Mouse (Mus musculus): ENCODE measurements around the gene Megf11.

Gene Megf11

DNA sequence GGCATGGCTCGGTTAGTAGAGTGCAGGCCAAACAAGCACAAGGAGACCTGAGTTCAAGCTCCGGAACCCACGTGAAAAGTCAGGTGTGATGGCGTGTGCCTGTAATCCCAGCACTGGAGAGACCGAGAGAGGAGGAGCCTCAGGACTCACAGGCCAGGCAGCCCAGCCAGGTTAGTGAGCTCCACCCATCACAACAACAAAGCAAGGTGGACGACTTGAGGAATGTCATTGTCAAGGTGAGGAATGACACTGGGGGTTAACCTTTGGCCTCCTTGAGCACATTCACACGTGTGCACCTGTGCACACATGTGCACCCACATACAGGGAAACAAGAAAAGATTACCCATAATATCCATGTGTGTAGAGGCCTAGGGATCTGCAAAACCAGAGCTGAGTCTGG, 54.7 kb downstream of the Megf11 start:
- CTCF ChIA-PET = no interaction called here
- POLR2A ChIA-PET = interaction anchor here in 3 of 4 experiments (0.6 to 1.0 kb wide), 3 partner anchors 12 to 75 kb away, joined by 3 to 4 read pairs (median 4); no protein-coding TSS in a partner anchor

DNA sequence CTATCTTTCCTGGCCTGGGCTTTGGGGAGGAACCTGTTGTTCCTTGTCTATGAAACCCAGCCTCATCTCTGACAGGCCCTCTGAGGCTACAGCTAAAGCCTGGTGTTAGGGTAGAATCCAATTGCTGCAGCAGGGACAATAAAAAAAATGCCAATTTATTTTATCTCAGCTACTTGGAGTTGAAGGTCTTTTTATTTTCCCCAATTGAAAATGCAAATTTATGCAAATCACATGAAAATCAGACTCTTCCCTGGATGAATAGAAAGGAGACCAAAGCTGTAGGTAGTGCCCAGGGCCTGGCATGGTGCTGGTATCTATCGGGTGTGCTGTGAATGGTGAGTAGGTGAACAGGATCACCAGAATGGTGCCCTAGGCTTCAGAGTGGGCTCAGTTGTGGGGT, 60.6 kb downstream of the Megf11 start:
- POLR2A ChIA-PET = interaction anchor here in 1 of 4 experiments (0.6 to 1.8 kb wide), 2 partner anchors 9 to 428 kb away, joined by 3 to 5 read pairs; no protein-coding TSS in a partner anchor
- CTCF ChIA-PET = interaction anchor here in 1 of 4 experiments (0.5 kb wide), 1 partner anchor 167 kb away, joined by 4 read pairs; no protein-coding TSS in a partner anchor

GRCm38 (mm10) chr9:64447070-64447469, 61.6 kb downstream of the Megf11 start:
- CTCF ChIA-PET = interaction anchor here in 3 of 4 experiments (0.7 to 1.1 kb wide), 5 partner anchors 31 to 575 kb away, joined by 3 to 14 read pairs (median 5); no protein-coding TSS in a partner anchor

DNA sequence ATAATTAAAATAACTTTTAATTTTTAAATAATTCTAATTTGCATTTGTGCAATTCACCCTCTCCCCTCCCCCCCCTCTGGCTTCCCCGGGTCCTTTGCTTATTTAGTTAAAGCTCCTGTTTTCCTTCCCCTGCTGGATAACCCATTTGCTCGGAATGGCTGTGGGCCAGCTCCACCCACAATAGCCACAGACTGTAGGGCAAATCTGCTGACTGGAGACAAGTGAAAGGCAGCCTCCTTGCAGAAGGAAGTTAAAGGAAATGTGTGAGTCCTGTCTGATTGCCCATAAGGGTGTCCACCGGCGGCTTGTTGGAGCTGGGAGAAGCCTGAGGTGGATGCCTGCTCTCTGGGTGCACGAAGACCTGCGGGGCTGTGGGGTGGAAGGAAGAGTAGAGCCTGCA, 62.1 kb downstream of the Megf11 start:
- ChIA-PET CTCF (interaction anchor here in 3 of 4 experiments (0.6 to 1.1 kb wide), 6 partner anchors 11 to 575 kb away, joined by 3 to 14 read pairs (median 6); no protein-coding TSS in a partner anchor), POLR2A (interaction anchor here in 2 of 4 experiments (1.1 to 1.8 kb wide), 4 partner anchors 8 to 47 kb away, joined by 3 to 5 read pairs (median 4); no protein-coding TSS in a partner anchor)

More at GRCm38 (mm10) chr9:64447070-64447469, 61.6 kb downstream of the Megf11 start:
- POLR2A ChIA-PET = interaction anchor here in 2 of 4 experiments (1.1 to 1.8 kb wide), 4 partner anchors 8 to 47 kb away, joined by 3 to 5 read pairs (median 4); no protein-coding TSS in a partner anchor

- ChIA-PET CTCF (interaction anchor here in 1 of 4 experiments (0.6 kb wide), 1 partner anchor 189 kb away, joined by 4 read pairs; no protein-coding TSS in a partner anchor), POLR2A (interaction anchor here in 2 of 4 experiments (0.8 to 1.8 kb wide), 9 partner anchors 9 to 171 kb away, joined by 3 to 9 read pairs (median 4); partner anchors contain the start of gene Tipin (in 1 of the 2))
Measured at GRCm38 (mm10) chr9:64452769-64453168, 67.3 kb downstream of the Megf11 start.

- POLR2A ChIA-PET = interaction anchor here in 3 of 4 experiments (0.7 to 1.8 kb wide), 7 partner anchors 8 to 100 kb away, joined by 3 to 9 read pairs (median 4); no protein-coding TSS in a partner anchor
- CTCF ChIA-PET = no interaction called here
Measured at GRCm38 (mm10) chr9:64454196-64454595, 68.8 kb downstream of the Megf11 start.

DNA sequence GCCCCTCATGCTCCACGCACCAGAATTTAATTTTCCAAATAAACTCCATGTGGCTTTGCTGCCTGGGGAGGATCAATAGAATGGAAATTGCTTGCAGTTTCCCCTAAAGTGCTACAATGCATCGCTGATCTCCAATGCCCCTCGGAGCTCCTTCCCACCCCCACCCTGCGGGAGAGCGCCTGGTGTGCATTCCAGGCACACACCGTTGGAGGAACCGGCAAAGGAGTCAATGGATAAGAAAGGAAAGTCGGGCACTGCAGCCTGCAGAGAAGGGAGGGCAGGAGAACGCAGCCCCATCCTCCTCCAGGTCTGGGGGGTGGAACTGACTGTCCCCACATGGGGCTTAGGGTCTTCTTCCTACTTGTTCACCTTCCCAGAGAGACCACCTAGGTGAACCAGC, 70.5 kb downstream of the Megf11 start:
- POLR2A ChIA-PET = interaction anchor here in 2 of 4 experiments (0.7 to 1.5 kb wide), 8 partner anchors 9 to 91 kb away, joined by 3 to 6 read pairs (median 4); no protein-coding TSS in a partner anchor
- CTCF ChIA-PET = interaction anchor here in 2 of 4 experiments (0.5 to 0.9 kb wide), 2 partner anchors 12 to 59 kb away, joined by 3 read pairs; no protein-coding TSS in a partner anchor

GRCm38 (mm10) chr9:64457596-64457995, 72.2 kb downstream of the Megf11 start:
- ChIA-PET POLR2A (interaction anchor here in 3 of 4 experiments (0.6 kb wide), 3 partner anchors 83 to 1028 kb away, joined by 3 to 4 read pairs (median 3); no protein-coding TSS in a partner anchor), CTCF (interaction anchor here in 1 of 4 experiments (0.7 kb wide), 1 partner anchor 96 kb away, joined by 3 read pairs; no protein-coding TSS in a partner anchor)

DNA sequence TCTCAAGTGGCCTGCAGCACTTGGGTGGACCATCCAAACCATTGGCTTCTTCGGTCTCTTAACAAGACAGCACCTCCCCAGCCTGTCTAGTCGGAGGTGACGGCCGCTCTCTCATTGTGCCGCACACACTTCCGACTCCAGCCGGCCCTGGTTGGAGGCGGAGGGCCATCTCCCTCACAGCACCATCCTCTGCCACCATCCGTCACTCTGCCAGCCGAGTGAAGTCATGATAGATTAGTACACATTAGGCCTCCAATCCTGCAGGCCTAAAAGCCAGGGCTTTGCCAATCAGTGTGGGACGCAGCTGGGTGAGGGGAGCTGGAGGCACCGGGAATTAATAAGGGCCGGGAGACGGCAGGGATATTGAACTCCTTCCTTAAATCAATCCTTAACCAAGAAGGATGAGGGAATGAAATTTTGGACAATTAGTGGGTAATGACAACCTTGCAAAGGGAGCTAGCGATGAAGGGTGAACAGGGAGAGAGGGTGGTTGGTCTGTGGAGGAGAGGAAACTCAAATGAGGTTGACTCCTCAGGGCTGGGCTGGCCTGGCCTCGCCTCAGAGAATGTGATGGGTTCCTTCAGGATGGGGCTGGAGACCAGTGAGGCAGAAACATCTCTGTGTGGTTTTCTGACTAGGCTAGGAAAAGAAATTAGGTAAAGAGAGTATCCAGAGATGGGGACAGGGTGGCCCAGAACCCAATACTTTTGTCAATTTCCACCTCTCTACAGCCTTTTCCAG, 76.3 kb downstream of the Megf11 start:
- POLR2A ChIA-PET = interaction anchor here in 2 of 4 experiments (0.8 to 3.3 kb wide), 4 partner anchors 8 to 18 kb away, joined by 3 to 10 read pairs (median 6); no protein-coding TSS in a partner anchor

GRCm38 (mm10) chr9:64462870-64463269, 77.4 kb downstream of the Megf11 start:
- POLR2A ChIA-PET = interaction anchor here in 2 of 4 experiments (0.6 to 3.3 kb wide), 8 partner anchors 9 to 142 kb away, joined by 3 to 10 read pairs (median 4); partner anchors contain the start of gene Megf11 (in 1 of the 2)

More for the DNA sequence above, 76.3 kb downstream of the Megf11 start:
- CTCF ChIA-PET = no interaction called here

DNA sequence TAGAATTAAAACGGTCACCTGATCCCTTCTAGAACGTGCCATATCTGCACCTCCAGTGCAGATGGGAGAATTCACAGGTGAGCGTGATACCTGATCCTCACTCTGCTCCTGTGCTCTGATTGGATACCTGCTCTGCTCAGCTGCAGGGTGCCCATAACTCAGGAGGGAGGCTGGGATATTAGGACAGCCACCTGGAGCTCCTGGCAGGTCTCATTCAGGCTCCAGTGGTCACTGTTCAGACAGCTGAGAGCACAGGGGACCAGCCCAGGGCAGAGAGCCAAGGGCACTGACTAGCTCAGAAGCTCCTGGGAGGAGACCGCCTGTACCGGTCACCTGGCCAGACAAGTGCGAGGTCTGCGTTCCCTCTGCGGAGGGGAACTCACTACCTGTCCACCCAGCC, 80.7 kb downstream of the Megf11 start:
- CTCF ChIA-PET = interaction anchor here in 3 of 4 experiments (0.5 to 1.6 kb wide), 4 partner anchors 42 to 361 kb away, joined by 3 to 7 read pairs (median 4); no protein-coding TSS in a partner anchor
- POLR2A ChIA-PET = interaction anchor here in 3 of 4 experiments (0.5 to 2.0 kb wide), 7 partner anchors 9 to 269 kb away, joined by 3 to 8 read pairs (median 5); no protein-coding TSS in a partner anchor

More at GRCm38 (mm10) chr9:64462870-64463269, 77.4 kb downstream of the Megf11 start:
- CTCF ChIA-PET = interaction anchor here in 2 of 4 experiments (0.5 to 0.6 kb wide), 2 partner anchors 104 to 1405 kb away, joined by 3 to 8 read pairs; no protein-coding TSS in a partner anchor

GRCm38 (mm10) chr9:64466564-64466963, 81.1 kb downstream of the Megf11 start:
- ChIA-PET POLR2A (interaction anchor here in 3 of 4 experiments (0.5 to 2.0 kb wide), 7 partner anchors 9 to 495 kb away, joined by 3 to 8 read pairs (median 5); no protein-coding TSS in a partner anchor), CTCF (interaction anchor here in 2 of 4 experiments (0.5 to 1.6 kb wide), 3 partner anchors 41 to 360 kb away, joined by 3 to 4 read pairs (median 3); no protein-coding TSS in a partner anchor)

- ChIA-PET POLR2A (interaction anchor here in 2 of 4 experiments (0.6 to 1.4 kb wide), 3 partner anchors 17 to 777 kb away, joined by 3 to 7 read pairs (median 4); no protein-coding TSS in a partner anchor), CTCF (interaction anchor here in 1 of 4 experiments (0.6 kb wide), 2 partner anchors 38 to 445 kb away, joined by 3 read pairs; no protein-coding TSS in a partner anchor)
Measured at GRCm38 (mm10) chr9:64470806-64471205, 85.4 kb downstream of the Megf11 start.

DNA sequence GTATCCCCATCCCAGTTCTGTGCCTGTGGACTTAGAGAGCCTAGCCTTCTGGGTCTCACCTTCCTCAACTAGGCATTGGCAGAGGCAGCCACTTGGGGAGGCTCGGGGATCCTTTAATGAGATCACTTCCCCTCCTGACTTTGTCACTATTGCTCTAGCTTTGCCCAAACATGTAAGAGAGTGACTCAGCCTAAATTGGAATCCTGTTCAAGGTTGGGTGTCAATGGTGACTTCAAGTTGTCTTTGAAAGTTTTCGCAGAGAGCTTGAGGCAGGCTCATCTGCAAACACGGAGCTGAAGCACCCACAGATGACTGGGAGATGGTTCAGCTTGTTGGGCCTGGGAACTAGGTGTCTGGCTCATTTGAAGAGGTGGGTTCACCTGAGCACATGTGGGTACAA, 85.9 kb downstream of the Megf11 start:
- CTCF ChIA-PET = interaction anchor here in 2 of 4 experiments (0.6 kb wide), 2 partner anchors 37 to 48 kb away, joined by 3 read pairs; no protein-coding TSS in a partner anchor
- POLR2A ChIA-PET = interaction anchor here in 3 of 4 experiments (0.6 to 1.7 kb wide), 6 partner anchors 8 to 776 kb away, joined by 3 to 7 read pairs (median 4); no protein-coding TSS in a partner anchor

- POLR2A ChIA-PET = interaction anchor here in 3 of 4 experiments (0.6 to 1.7 kb wide), 8 partner anchors 9 to 195 kb away, joined by 3 to 7 read pairs (median 3); no protein-coding TSS in a partner anchor
Measured at GRCm38 (mm10) chr9:64472165-64472564, 86.7 kb downstream of the Megf11 start.

GRCm38 (mm10) chr9:64472743-64473142, 87.3 kb downstream of the Megf11 start:
- ChIA-PET POLR2A (interaction anchor here in 2 of 4 experiments (1.1 to 1.7 kb wide), 4 partner anchors 9 to 96 kb away, joined by 3 to 4 read pairs (median 4); no protein-coding TSS in a partner anchor), CTCF (interaction anchor here in 2 of 4 experiments (0.6 kb wide), 2 partner anchors 297 to 345 kb away, joined by 3 to 5 read pairs; no protein-coding TSS in a partner anchor)

More at GRCm38 (mm10) chr9:64472165-64472564, 86.7 kb downstream of the Megf11 start:
- CTCF ChIA-PET = interaction anchor here in 2 of 4 experiments (0.6 kb wide), 2 partner anchors 297 to 346 kb away, joined by 3 to 5 read pairs; no protein-coding TSS in a partner anchor

DNA sequence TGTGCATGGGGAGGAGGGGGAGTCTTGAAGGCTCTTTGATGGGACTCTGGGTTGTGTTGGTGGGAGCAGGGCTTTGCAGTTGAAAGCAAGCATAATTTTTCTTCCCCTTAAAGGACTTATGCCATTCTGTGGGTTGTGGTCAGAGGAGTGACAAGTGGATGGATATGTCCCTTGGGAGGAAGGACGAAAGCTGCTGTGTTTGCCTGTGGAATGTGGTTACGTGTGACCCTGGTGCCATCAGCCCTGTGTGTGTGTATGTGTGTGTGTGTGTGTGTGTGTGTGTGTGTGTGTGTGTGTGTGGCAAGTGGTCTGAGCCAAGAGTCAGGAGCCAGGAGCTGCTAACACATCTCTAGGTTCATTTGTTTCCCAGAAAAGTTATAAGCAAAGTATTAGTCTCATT, 87.7 kb downstream of the Megf11 start:
- ChIA-PET CTCF (interaction anchor here in 2 of 4 experiments (0.6 kb wide), 2 partner anchors 35 to 437 kb away, joined by 3 to 5 read pairs; no protein-coding TSS in a partner anchor), POLR2A (interaction anchor here in 3 of 4 experiments (0.6 to 2.5 kb wide), 7 partner anchors 10 to 760 kb away, joined by 3 to 10 read pairs (median 4); no protein-coding TSS in a partner anchor)

All from embryonic stem cell, embryonic (primary cell).